In the genomic region with DNA sequence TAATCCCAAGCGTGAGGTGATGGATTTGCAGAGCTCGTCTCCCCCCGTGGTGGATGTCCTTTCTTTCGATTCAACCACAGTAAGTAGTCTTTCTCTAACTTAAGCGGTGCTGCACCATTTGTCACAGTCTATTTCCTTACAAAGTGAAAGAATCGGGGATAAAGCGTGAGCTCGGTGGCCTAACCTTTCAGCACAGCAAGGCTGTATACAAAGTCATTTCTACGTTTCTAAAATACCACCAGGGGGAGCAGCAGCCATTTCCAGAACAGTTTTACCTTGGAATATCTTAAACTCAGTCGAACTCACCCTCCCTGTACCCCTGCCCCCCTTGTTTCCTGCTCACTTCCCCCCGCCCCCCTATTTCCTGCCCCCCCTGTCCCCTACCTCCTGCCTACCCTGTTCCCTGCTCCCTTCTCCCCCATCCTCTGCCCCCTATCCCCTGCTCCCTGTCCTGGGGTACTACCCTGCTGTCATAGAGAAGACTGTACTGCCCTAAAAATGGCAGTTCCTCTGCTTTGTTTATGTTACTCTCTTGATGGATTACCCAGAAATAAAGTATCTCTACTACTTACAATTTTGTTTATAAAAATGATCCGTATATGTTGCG, we compare ENCODE assay signal across 10 mouse cellular contexts. TPM values are rescaled to one million over a fixed set of nuclear protein-coding genes. Genes with fewer than 3 reads are reported as not detected.
DNase-seq lines count a peak whose midpoint lies in the region; ATAC-seq and TF ChIP-seq lines count a peak whose summit lies in the region.
"Had no signal": no experiment of that assay in that cellular context is flagged by ENCODE, and none has a peak within 500 bp of the region (broad histone marks: within the 10 kb centered on the region; RNA-seq: fewer than 3 reads in every experiment).

No protein-coding gene starts in this region.

- no peak overlapping the region for H3K4me3 ChIP-seq in thymus, adult 2 months (ENCODE audit: control insufficient read depth, insufficient read depth, low read length)
- H3K4me3 ChIP-seq in cortical plate, adult 2 months (ENCODE audit: insufficient read depth, low read length), result no peak overlapping the region
- no peak overlapping the region for H3K4me3 ChIP-seq in heart, postnatal 0 days (ENCODE audit: low read depth, low read length)
- H3K4me3 ChIP-seq in midbrain, embryonic 10.5 days, result no peak overlapping the region
- H3K4me3 ChIP-seq: embryonic facial prominence, embryonic 12.5 days had no signal

- H3K27ac ChIP-seq in thymus, adult 2 months (ENCODE audit: control insufficient read depth, insufficient read depth, low read length), result no peak overlapping the region
- no peak overlapping the region for H3K27ac ChIP-seq in cortical plate, adult 2 months (ENCODE audit: insufficient read depth, low read length)
- H3K27ac ChIP-seq in heart, postnatal 0 days (ENCODE audit: low read depth), result peak overlapping the region; percentile 48
- H3K27ac ChIP-seq in midbrain, embryonic 10.5 days (replicated peaks), result no peak overlapping the region

- no peak for TF ChIP-seq CTCF in thymus, adult 2 months (IDR thresholded peaks at IDR 0.05; ENCODE audit: borderline replicate concordance, control insufficient read depth, extremely low read depth, insufficient read depth, low read length, poor library complexity)
- peak; percentile 46; the same call in 1 of the 2 replicates for TF ChIP-seq CTCF in cortical plate, adult 2 months (IDR thresholded peaks at IDR 0.05; ENCODE audit: extremely low read depth, insufficient read depth, low read length)
- peak; percentile 63 for TF ChIP-seq CTCF in heart, postnatal 0 days (IDR thresholded peaks at IDR 0.05; ENCODE audit: low read depth)

- H3K27me3 ChIP-seq in thymus, adult 2 months (ENCODE audit: control insufficient read depth, insufficient read depth, low read length), result no peaks in the 10 kb centered on the region
- H3K27me3 ChIP-seq in heart, postnatal 0 days (ENCODE audit: control insufficient read depth, insufficient read depth, low read length), result no peaks in the 10 kb centered on the region
- H3K27me3 ChIP-seq in midbrain, embryonic 10.5 days (ENCODE audit: low read depth, poor library complexity, severe bottlenecking), result no peaks in the 10 kb centered on the region
- H3K27me3 ChIP-seq: embryonic facial prominence, embryonic 12.5 days had no signal

- peaks cover 13% of the 10 kb centered on the region for H3K4me1 ChIP-seq in thymus, adult 2 months (replicated peaks; ENCODE audit: control insufficient read depth, insufficient read depth, low read length)
- H3K4me1 ChIP-seq in cortical plate, adult 2 months (ENCODE audit: control insufficient read depth, insufficient read depth, low read length), result peaks cover 3% of the 10 kb centered on the region; the same call in 1 of the 2 replicates
- H3K4me1 ChIP-seq in heart, postnatal 0 days (ENCODE audit: control insufficient read depth, insufficient read depth), result peaks cover 4% of the 10 kb centered on the region; the same call in 1 of the 2 replicates
- peaks cover 15% of the 10 kb centered on the region for H3K4me1 ChIP-seq in midbrain, embryonic 10.5 days

- intact Hi-C loops in gastrocnemius, postnatal 36 days (cut with DNase I), result no loop called here

- no peaks in the 10 kb centered on the region for H3K36me3 ChIP-seq in thymus, adult 2 months (ENCODE audit: control insufficient read depth, insufficient read depth, low read length)
- no peaks in the 10 kb centered on the region for H3K36me3 ChIP-seq in heart, postnatal 0 days (replicated peaks; ENCODE audit: control insufficient read depth, insufficient read depth, low read length)
- H3K36me3 ChIP-seq in midbrain, embryonic 10.5 days, result peaks cover 10% of the 10 kb centered on the region
- H3K36me3 ChIP-seq: embryonic facial prominence, embryonic 12.5 days had no signal

- 39% methylated on average over 13 of the region's 13 CpGs for WGBS in thymus, adult 2 months
- WGBS in heart, postnatal 0 days, result 35% methylated on average over 13 of the region's 13 CpGs
- 53% methylated on average over 13 of the region's 13 CpGs for WGBS in midbrain, embryonic 10.5 days

- TF ChIP-seq EP300 in heart, postnatal 0 days (IDR thresholded peaks at IDR 0.05; ENCODE audit: low read depth), result no peak

- H3K9me3 ChIP-seq in heart, postnatal 0 days (replicated peaks; ENCODE audit: control insufficient read depth, low read length), result no peaks in the 10 kb centered on the region
- no peaks in the 10 kb centered on the region for H3K9me3 ChIP-seq in midbrain, embryonic 10.5 days (replicated peaks)
- H3K9me3 ChIP-seq: embryonic facial prominence, embryonic 12.5 days had no signal

- H3K9ac ChIP-seq in heart, postnatal 0 days (replicated peaks; ENCODE audit: low read depth, low read length), result no peak overlapping the region
- H3K9ac ChIP-seq: embryonic facial prominence, embryonic 12.5 days had no signal

- peak; percentile 54 for DNase-seq in thymus, adult 2 months
- no peak for DNase-seq in thymus, adult 18-20 months
- peak; percentile 72 for DNase-seq in heart, postnatal 0 days (ENCODE audit: low spot score)
- peak; percentile 36 to 61 for DNase-seq in kidney, postnatal 4 days
- DNase-seq in midbrain, embryonic 10.5 days (ENCODE audit: low spot score), result peak; percentile 42
- peak; percentile 65 for DNase-seq in thymus, postnatal 14 days
- DNase-seq in gastrocnemius, postnatal 36 days, result no peak

- ATAC-seq in heart, postnatal 0 days (ENCODE audit: insufficient read depth, low read depth), result peak; percentile 24; the same call in 1 of the 2 replicates

- H3K4me2 ChIP-seq in heart, postnatal 0 days (ENCODE audit: low read depth, low read length), result peak overlapping the region; percentile 27; the same call in 1 of the 2 replicates
- H3K4me2 ChIP-seq: embryonic facial prominence, embryonic 12.5 days had no signal

- no peak for TF ChIP-seq POLR2A in thymus, adult 2 months (IDR thresholded peaks at IDR 0.05; ENCODE audit: control insufficient read depth, extremely low read depth, insufficient read depth, low read length, poor library complexity)
- TF ChIP-seq POLR2A in cortical plate, adult 2 months (IDR thresholded peaks at IDR 0.05; ENCODE audit: extremely low read depth, insufficient read depth, low read length), result no peak

RNA-seq across cellular contexts. Expression of a gene that starts 38.8 kb away (rescaled TPM):
- 0.57 and 0.74 TPM in 2 replicates for polyA plus RNA-seq in thymus, adult 2 months (2012; rRNA removed)
- polyA plus RNA-seq in cortical plate, adult 2 months (2012; rRNA removed), result not detected in 2 replicates
- total RNA-seq in heart, postnatal 0 days (2014; rRNA removed; ENCODE audit: low replicate concordance), result not detected in 2 replicates
- not detected in 2 replicates for polyA plus RNA-seq in heart, postnatal 0 days (2015; fragmentation: Nextera tagmentation; extraction: Ambion mirVana)
- 0.11 and 0.23 TPM in 2 replicates for polyA plus RNA-seq in midbrain, embryonic 10.5 days (2016; fragmentation: Nextera tagmentation; extraction: Ambion mirVana)
- not detected for total RNA-seq in gastrocnemius, postnatal 36 days (2021)
- total RNA-seq: left cerebral cortex, postnatal 36 days had no signal

RNA-seq across cellular contexts. Expression of a gene that starts 57.0 kb away (rescaled TPM):
- polyA plus RNA-seq in thymus, adult 2 months (2012; rRNA removed), result 4.2 and 4.6 TPM in 2 replicates
- polyA plus RNA-seq in cortical plate, adult 2 months (2012; rRNA removed), result 1.2 and 1.3 TPM in 2 replicates
- total RNA-seq in heart, postnatal 0 days (2014; rRNA removed; ENCODE audit: low replicate concordance), result 3.7 and 5.6 TPM in 2 replicates
- 3.2 and 3.4 TPM in 2 replicates for polyA plus RNA-seq in heart, postnatal 0 days (2015; fragmentation: Nextera tagmentation; extraction: Ambion mirVana)
- polyA plus RNA-seq in midbrain, embryonic 10.5 days (2016; fragmentation: Nextera tagmentation; extraction: Ambion mirVana), result 3.5 and 3.6 TPM in 2 replicates
- 1 to 10 TPM; 1.2 to 1.5 TPM for total RNA-seq in gastrocnemius, postnatal 36 days (2021)

RNA-seq across cellular contexts. Expression of a gene that starts 58.1 kb away (rescaled TPM):
- polyA plus RNA-seq in thymus, adult 2 months (2012; rRNA removed), result 11.0 and 11.4 TPM in 2 replicates
- 9.1 and 11.2 TPM in 2 replicates for polyA plus RNA-seq in cortical plate, adult 2 months (2012; rRNA removed)
- total RNA-seq in heart, postnatal 0 days (2014; rRNA removed; ENCODE audit: low replicate concordance), result 5.2 and 7.4 TPM in 2 replicates
- polyA plus RNA-seq in heart, postnatal 0 days (2015; fragmentation: Nextera tagmentation; extraction: Ambion mirVana), result 3.2 and 3.6 TPM in 2 replicates
- polyA plus RNA-seq in midbrain, embryonic 10.5 days (2016; fragmentation: Nextera tagmentation; extraction: Ambion mirVana), result 28.3 and 32.6 TPM in 2 replicates
- total RNA-seq in gastrocnemius, postnatal 36 days (2021), result 1 to 10 TPM; 3.7 to 3.8 TPM

Comparison
In these comparisons a context has a peak if more than half of its experiments do, and no peak if none do; other contexts are left out.
1. DNase-seq: peak in thymus, adult 2 months (single experiment), heart, postnatal 0 days (single experiment), kidney, postnatal 4 days (2 of 2), midbrain, embryonic 10.5 days (single experiment) and thymus, postnatal 14 days (single experiment); none in thymus, adult 18-20 months (0 of 2) and gastrocnemius, postnatal 36 days (0 of 2).